Mouse (Mus musculus): ENCODE measurements around the gene Gpr155. TPM values are rescaled to one million over a fixed set of nuclear protein-coding genes. Genes with fewer than 3 reads are reported as not detected.

The Gpr155 gene
- polyA plus RNA-seq, 1 experiment = 6.2 TPM

DNA sequence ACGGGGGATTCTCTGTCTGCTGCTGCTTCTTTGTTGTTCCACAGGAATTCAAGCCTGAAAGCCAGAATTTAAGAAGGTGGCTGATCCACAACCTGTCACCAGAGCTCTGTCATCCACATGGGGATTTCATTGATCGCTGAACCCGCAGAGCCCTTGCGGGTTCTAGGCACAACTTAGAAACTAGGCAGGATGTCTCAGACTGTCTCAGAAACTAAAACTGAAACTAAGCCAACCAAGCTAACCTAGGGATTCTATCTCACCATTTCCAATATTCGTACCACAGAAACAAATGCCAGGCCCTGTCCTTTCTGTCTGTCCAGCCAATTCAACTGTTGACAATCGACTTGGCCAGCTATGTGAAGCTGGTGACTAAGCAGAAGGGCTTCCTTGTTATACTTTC lies 38.2 kb downstream of the Gpr155 start:
- 78% methylated on average over 6 of the region's 6 CpGs for WGBS
- TF ChIP-seq POLR2A (IDR thresholded peaks at IDR 0.05; ENCODE audit: low read depth, low read length) = no peak
- no peak for TF ChIP-seq CTCF (conservative IDR thresholded peaks at IDR 0.05; ENCODE audit: insufficient read depth, insufficient read length, low read depth, low read length)
- Histone ChIP-seq H3K27me3 (replicated peaks; ENCODE audit: control insufficient read depth, insufficient read depth, low read length) (no peaks in the 10 kb centered on the region), H3K36me3 (ENCODE audit: control insufficient read depth, insufficient read depth, low read length) (no peaks in the 10 kb centered on the region), H3K27ac (ENCODE audit: insufficient read depth, low read depth, low read length) (no peak overlapping the region), H3K4me3 (ENCODE audit: insufficient read depth, low read depth, low read length) (0 out of 2 replicates have a peak overlapping the region, but pooled peaks have one; percentile 19), H3K4me1 (ENCODE audit: control insufficient read depth, insufficient read depth, low read length) (peaks cover 2% of the 10 kb centered on the region; the same call in 1 of the 2 replicates)
- DNase-seq = no peak

DNA sequence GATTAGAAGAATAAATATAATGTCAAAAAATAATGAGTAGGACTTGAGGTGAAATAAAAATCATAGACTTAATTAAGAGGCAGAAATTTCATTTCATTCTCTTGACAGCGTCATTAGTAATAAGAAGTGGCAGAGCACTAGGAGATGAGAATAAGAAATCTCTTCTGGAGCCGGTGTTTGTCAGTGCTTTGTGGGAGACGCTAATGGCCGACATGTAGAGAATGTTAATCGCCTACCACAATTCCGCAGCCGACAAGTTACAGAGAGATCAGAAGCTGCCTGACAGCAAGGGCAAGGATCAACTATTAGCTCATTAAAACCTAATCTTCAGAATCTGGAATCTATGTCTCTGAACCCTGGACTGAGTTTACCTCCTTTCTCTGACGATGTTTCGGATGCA lies 38.6 kb downstream of the Gpr155 start:
- no peak overlapping the region for H3K27ac ChIP-seq (ENCODE audit: insufficient read depth, low read depth, low read length)
- no peak for TF ChIP-seq CTCF (conservative IDR thresholded peaks at IDR 0.05; ENCODE audit: insufficient read depth, insufficient read length, low read depth, low read length)
- TF ChIP-seq POLR2A (IDR thresholded peaks at IDR 0.05; ENCODE audit: low read depth, low read length) = no peak
- H3K36me3 ChIP-seq (ENCODE audit: control insufficient read depth, insufficient read depth, low read length) = no peaks in the 10 kb centered on the region
- H3K27me3 ChIP-seq (replicated peaks; ENCODE audit: control insufficient read depth, insufficient read depth, low read length) = no peaks in the 10 kb centered on the region
- H3K4me3 ChIP-seq (ENCODE audit: insufficient read depth, low read depth, low read length) = 0 out of 2 replicates have a peak overlapping the region, but pooled peaks have one; percentile 19
- H3K4me1 ChIP-seq (ENCODE audit: control insufficient read depth, insufficient read depth, low read length) = peaks cover 2% of the 10 kb centered on the region; the same call in 1 of the 2 replicates
- WGBS = 58% methylated on average over 9 of the region's 9 CpGs
- DNase-seq = no peak

- peaks cover 1% of the 10 kb centered on the region; the same call in 1 of the 2 replicates for H3K4me1 ChIP-seq (ENCODE audit: control insufficient read depth, insufficient read depth, low read length)
- no peaks in the 10 kb centered on the region for H3K36me3 ChIP-seq (ENCODE audit: control insufficient read depth, insufficient read depth, low read length)
- H3K27me3 ChIP-seq (replicated peaks; ENCODE audit: control insufficient read depth, insufficient read depth, low read length) = no peaks in the 10 kb centered on the region
- H3K27ac ChIP-seq (ENCODE audit: insufficient read depth, low read depth, low read length) = no peak overlapping the region
- H3K4me3 ChIP-seq (ENCODE audit: insufficient read depth, low read depth, low read length) = no peak overlapping the region
- 70% methylated on average over 6 of the region's 6 CpGs for WGBS
- no peak for DNase-seq
- no peak for TF ChIP-seq POLR2A (IDR thresholded peaks at IDR 0.05; ENCODE audit: low read depth, low read length)
- no peak for TF ChIP-seq CTCF (conservative IDR thresholded peaks at IDR 0.05; ENCODE audit: insufficient read depth, insufficient read length, low read depth, low read length)
These were observed 39.2 kb downstream of the Gpr155 start for GRCm38 (mm10) chr2:73347136-73347535.

DNA sequence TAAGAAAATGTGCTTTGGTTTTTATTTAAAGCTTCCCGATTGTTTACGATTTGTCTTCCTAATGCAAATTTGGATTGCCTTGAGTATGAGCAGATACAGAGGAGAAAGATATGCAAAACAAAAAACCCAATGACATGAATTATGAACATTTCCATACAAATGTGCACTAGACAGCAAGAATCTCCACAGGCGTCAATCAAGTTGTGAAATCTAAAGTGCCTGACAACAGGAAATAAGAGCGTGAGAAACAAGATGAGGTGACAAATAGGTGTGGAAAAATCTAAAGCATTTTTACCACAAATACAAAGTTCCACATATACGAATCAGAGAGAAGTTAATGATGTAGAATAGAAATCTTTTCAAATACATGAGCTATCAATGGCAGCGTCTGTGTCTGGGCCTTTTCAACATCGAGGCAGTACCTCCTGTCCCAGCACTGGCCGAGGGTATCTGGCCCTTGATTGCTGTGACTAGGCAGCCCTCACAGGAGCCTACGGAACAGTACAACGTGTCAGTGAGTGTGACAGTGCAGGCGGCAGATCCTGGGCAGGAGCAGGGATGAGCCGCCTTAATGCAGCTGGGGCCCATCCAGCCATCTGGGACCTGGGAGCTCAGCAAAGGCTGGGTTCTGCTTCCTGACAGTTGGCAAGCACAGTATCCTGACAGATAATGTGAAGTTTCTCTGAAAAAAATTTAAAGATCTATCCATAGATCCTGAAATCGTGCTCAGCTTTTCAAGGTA lies 39.9 kb downstream of the Gpr155 start:
- no peak overlapping the region for H3K27ac ChIP-seq (ENCODE audit: insufficient read depth, low read depth, low read length)
- no peak overlapping the region for H3K4me3 ChIP-seq (ENCODE audit: insufficient read depth, low read depth, low read length)
- H3K36me3 ChIP-seq (ENCODE audit: control insufficient read depth, insufficient read depth, low read length) = no peaks in the 10 kb centered on the region
- H3K27me3 ChIP-seq (replicated peaks; ENCODE audit: control insufficient read depth, insufficient read depth, low read length) = no peaks in the 10 kb centered on the region
- DNase-seq = no peak
- H3K4me1 ChIP-seq (ENCODE audit: control insufficient read depth, insufficient read depth, low read length) = no peaks in the 10 kb centered on the region; the same call in 1 of the 2 replicates
- WGBS = 84% methylated on average over 13 of the region's 13 CpGs
- TF ChIP-seq CTCF (conservative IDR thresholded peaks at IDR 0.05; ENCODE audit: insufficient read depth, insufficient read length, low read depth, low read length) (no peak), POLR2A (IDR thresholded peaks at IDR 0.05; ENCODE audit: low read depth, low read length) (no peak)

DNA sequence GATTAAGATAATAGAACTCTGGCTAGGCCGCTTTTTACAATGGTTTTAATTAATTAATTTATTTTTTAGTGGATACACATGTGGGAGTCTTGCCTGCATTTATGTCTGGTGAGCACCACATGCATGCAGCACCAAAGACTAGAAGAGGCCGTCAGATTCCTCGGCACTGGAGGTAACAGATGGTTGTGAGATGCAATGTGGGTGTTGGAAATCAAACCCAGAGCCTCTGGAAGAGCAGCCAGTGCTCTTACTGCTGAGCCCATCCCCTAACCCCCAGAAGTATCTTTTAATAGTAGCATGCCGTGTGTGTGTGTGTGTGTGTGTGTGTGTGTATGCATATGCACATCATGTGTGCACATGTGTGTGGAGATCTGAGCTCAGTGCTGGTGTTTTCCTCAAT lies 41.2 kb downstream of the Gpr155 start:
- no peak for TF ChIP-seq POLR2A (IDR thresholded peaks at IDR 0.05; ENCODE audit: low read depth, low read length)
- no peak for TF ChIP-seq CTCF (conservative IDR thresholded peaks at IDR 0.05; ENCODE audit: insufficient read depth, insufficient read length, low read depth, low read length)
- WGBS = 96% methylated on average over 4 of the region's 4 CpGs
- H3K27ac ChIP-seq (ENCODE audit: insufficient read depth, low read depth, low read length) = no peak overlapping the region
- no peak overlapping the region for H3K4me3 ChIP-seq (ENCODE audit: insufficient read depth, low read depth, low read length)
- no peak for DNase-seq
- H3K36me3 ChIP-seq (ENCODE audit: control insufficient read depth, insufficient read depth, low read length) = no peaks in the 10 kb centered on the region
- no peaks in the 10 kb centered on the region for H3K27me3 ChIP-seq (replicated peaks; ENCODE audit: control insufficient read depth, insufficient read depth, low read length)
- H3K4me1 ChIP-seq (ENCODE audit: control insufficient read depth, insufficient read depth, low read length) = no peaks in the 10 kb centered on the region; the same call in 1 of the 2 replicates

- 88% methylated on average over 5 of the region's 5 CpGs for WGBS
- no peak for TF ChIP-seq CTCF (conservative IDR thresholded peaks at IDR 0.05; ENCODE audit: insufficient read depth, insufficient read length, low read depth, low read length)
- no peak for TF ChIP-seq POLR2A (IDR thresholded peaks at IDR 0.05; ENCODE audit: low read depth, low read length)
- H3K36me3 ChIP-seq (ENCODE audit: control insufficient read depth, insufficient read depth, low read length) = no peaks in the 10 kb centered on the region
- H3K4me3 ChIP-seq (ENCODE audit: insufficient read depth, low read depth, low read length) = no peak overlapping the region
- H3K27me3 ChIP-seq (replicated peaks; ENCODE audit: control insufficient read depth, insufficient read depth, low read length) = no peaks in the 10 kb centered on the region
- H3K27ac ChIP-seq (ENCODE audit: insufficient read depth, low read depth, low read length) = no peak overlapping the region
- H3K4me1 ChIP-seq (ENCODE audit: control insufficient read depth, insufficient read depth, low read length) = no peaks in the 10 kb centered on the region; the same call in 1 of the 2 replicates
- no peak for DNase-seq
These were observed 42.7 kb downstream of the Gpr155 start for GRCm38 (mm10) chr2:73343701-73344100.

DNA sequence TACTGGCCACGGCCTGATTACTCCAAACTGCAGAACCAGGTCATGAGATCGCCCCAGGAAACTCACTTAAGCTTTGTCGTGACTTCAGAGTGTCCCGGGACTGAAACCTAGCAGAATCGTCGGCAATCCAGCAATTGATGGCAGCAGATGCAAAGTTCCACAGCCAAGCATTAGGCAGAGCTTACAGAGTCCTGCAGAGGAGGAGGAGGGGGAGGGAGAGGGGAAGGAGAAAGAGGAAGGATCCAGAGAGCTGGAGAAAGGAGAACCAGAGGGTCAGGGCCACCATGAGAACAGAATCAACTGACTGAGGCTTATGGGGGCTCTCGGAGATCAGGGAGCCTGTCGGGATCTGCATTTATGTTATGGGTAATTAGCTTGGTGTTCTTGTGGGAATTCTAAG lies 48.0 kb downstream of the Gpr155 start:
- Histone ChIP-seq H3K4me1 (ENCODE audit: control insufficient read depth, insufficient read depth, low read length) (no peaks in the 10 kb centered on the region), H3K27me3 (replicated peaks; ENCODE audit: control insufficient read depth, insufficient read depth, low read length) (no peaks in the 10 kb centered on the region), H3K36me3 (ENCODE audit: control insufficient read depth, insufficient read depth, low read length) (no peaks in the 10 kb centered on the region; the same call in 1 of the 2 replicates), H3K27ac (ENCODE audit: insufficient read depth, low read depth, low read length) (no peak overlapping the region), H3K4me3 (ENCODE audit: insufficient read depth, low read depth, low read length) (no peak overlapping the region)
- DNase-seq = no peak
- no peak for TF ChIP-seq CTCF (conservative IDR thresholded peaks at IDR 0.05; ENCODE audit: insufficient read depth, insufficient read length, low read depth, low read length)
- TF ChIP-seq POLR2A (IDR thresholded peaks at IDR 0.05; ENCODE audit: low read depth, low read length) = no peak
- WGBS = 75% methylated on average over 8 of the region's 8 CpGs

Data from kidney, adult 2 months (tissue).